Mouse (Mus musculus): ENCODE measurements at regions not wholly inside any gene's neighbourhood (a gene's known extent, or its start where the extent isn't known, plus 50 kb on each side); places are given as distances from the start of the nearest gene placed in this dataset.

DNA sequence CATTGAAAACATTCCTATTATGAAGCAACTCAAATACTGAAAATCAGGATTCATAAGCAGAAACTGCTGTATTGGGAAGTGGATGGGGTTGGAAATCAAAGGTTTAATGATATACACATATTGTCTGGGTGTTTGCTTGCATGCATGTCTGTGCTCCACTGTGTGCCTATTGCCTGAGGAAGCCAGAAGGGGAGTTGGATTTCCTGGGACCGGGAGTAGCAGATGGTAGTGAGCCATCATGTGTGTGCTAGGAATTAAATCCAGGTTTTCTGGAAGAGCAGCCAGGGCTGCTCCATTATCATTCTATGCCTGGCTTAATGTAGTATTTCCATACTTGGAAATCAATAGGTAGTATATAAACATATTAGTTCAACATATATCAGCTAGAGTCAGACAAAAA, 271.0 kb upstream of the Marcks start:
- H3K4me1 ChIP-seq (replicated peaks; ENCODE audit: control insufficient read depth, insufficient read depth, low read length) = no peaks in the 10 kb centered on the region
- H3K4me3 ChIP-seq (ENCODE audit: control insufficient read depth, insufficient read depth, low read length) = no peak overlapping the region
- no peak overlapping the region for H3K27ac ChIP-seq (ENCODE audit: control insufficient read depth, insufficient read depth, low read length)
- TF ChIP-seq POLR2A (IDR thresholded peaks at IDR 0.05; ENCODE audit: control insufficient read depth, extremely low read depth, insufficient read depth, low read length, poor library complexity) = no peak
- 84% methylated on average over 1 of the region's 1 CpGs for WGBS
- H3K27me3 ChIP-seq (ENCODE audit: control insufficient read depth, insufficient read depth, low read length) = no peaks in the 10 kb centered on the region
- DNase-seq = no peak
- no peaks in the 10 kb centered on the region for H3K36me3 ChIP-seq (ENCODE audit: control insufficient read depth, insufficient read depth, low read length)

GRCm38 (mm10) chr10:37407487-37407886, 268.8 kb upstream of the Marcks start:
- Histone ChIP-seq H3K27me3 (ENCODE audit: control insufficient read depth, insufficient read depth, low read length) (no peaks in the 10 kb centered on the region), H3K4me1 (replicated peaks; ENCODE audit: control insufficient read depth, insufficient read depth, low read length) (no peaks in the 10 kb centered on the region), H3K36me3 (ENCODE audit: control insufficient read depth, insufficient read depth, low read length) (no peaks in the 10 kb centered on the region), H3K4me3 (ENCODE audit: control insufficient read depth, insufficient read depth, low read length) (no peak overlapping the region), H3K27ac (ENCODE audit: control insufficient read depth, insufficient read depth, low read length) (no peak overlapping the region)
- no peak for DNase-seq
- 95% methylated on average over 2 of the region's 2 CpGs for WGBS
- TF ChIP-seq POLR2A (IDR thresholded peaks at IDR 0.05; ENCODE audit: control insufficient read depth, extremely low read depth, insufficient read depth, low read length, poor library complexity) (no peak), CTCF (IDR thresholded peaks at IDR 0.05; ENCODE audit: borderline replicate concordance, control insufficient read depth, extremely low read depth, insufficient read depth, low read length, poor library complexity) (no peak)

DNA sequence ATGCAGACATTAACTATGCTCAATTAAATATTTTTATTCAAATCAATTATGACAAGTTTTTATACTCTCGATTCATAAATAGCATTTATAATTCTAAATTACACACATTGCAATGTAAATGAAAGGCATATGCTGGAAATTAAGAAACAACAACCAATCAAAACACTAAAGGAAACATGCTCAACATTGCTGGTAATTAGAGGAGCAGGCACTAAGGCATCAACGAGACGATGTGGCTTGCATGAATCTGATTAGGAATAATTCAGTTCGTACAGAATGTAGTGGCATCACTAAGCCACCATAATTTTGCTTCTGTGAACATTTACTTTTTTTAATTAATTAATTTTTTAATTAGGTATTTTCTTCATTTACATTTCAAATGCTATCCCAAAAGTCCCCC, 266.2 kb upstream of the Marcks start:
- Histone ChIP-seq H3K4me1 (replicated peaks; ENCODE audit: control insufficient read depth, insufficient read depth, low read length) (no peaks in the 10 kb centered on the region), H3K27me3 (ENCODE audit: control insufficient read depth, insufficient read depth, low read length) (no peaks in the 10 kb centered on the region), H3K36me3 (ENCODE audit: control insufficient read depth, insufficient read depth, low read length) (no peaks in the 10 kb centered on the region), H3K4me3 (ENCODE audit: control insufficient read depth, insufficient read depth, low read length) (no peak overlapping the region), H3K27ac (ENCODE audit: control insufficient read depth, insufficient read depth, low read length) (no peak overlapping the region)
- 99% methylated on average over 4 of the region's 4 CpGs for WGBS
- no peak for DNase-seq
- TF ChIP-seq POLR2A (IDR thresholded peaks at IDR 0.05; ENCODE audit: control insufficient read depth, extremely low read depth, insufficient read depth, low read length, poor library complexity) = no peak
- TF ChIP-seq CTCF (IDR thresholded peaks at IDR 0.05; ENCODE audit: borderline replicate concordance, control insufficient read depth, extremely low read depth, insufficient read depth, low read length, poor library complexity) = no peak

DNA sequence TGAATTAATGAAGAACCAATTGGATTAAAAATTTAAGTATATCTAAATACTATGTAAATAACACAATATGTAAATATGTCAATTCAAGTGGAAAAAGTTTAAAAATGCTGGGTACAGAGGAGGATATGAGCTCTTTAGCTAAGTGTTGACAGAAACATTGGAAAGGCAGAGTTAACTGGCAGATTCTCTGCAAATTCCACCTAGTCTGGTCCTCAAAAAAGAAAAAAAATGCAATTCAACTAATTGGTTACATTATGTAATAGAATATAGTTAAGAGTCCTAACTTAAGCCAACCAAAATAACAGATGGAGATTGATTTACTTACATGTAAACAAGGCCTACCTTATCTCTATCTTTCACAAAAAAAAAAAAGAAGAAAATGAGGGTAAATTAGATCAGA, 265.7 kb upstream of the Marcks start:
- TF ChIP-seq CTCF (IDR thresholded peaks at IDR 0.05; ENCODE audit: borderline replicate concordance, control insufficient read depth, extremely low read depth, insufficient read depth, low read length, poor library complexity) (no peak), POLR2A (IDR thresholded peaks at IDR 0.05; ENCODE audit: control insufficient read depth, extremely low read depth, insufficient read depth, low read length, poor library complexity) (no peak)
- Histone ChIP-seq H3K27ac (ENCODE audit: control insufficient read depth, insufficient read depth, low read length) (no peak overlapping the region), H3K4me3 (ENCODE audit: control insufficient read depth, insufficient read depth, low read length) (no peak overlapping the region), H3K36me3 (ENCODE audit: control insufficient read depth, insufficient read depth, low read length) (no peaks in the 10 kb centered on the region), H3K27me3 (ENCODE audit: control insufficient read depth, insufficient read depth, low read length) (no peaks in the 10 kb centered on the region), H3K4me1 (replicated peaks; ENCODE audit: control insufficient read depth, insufficient read depth, low read length) (no peaks in the 10 kb centered on the region)
- DNase-seq = no peak

DNA sequence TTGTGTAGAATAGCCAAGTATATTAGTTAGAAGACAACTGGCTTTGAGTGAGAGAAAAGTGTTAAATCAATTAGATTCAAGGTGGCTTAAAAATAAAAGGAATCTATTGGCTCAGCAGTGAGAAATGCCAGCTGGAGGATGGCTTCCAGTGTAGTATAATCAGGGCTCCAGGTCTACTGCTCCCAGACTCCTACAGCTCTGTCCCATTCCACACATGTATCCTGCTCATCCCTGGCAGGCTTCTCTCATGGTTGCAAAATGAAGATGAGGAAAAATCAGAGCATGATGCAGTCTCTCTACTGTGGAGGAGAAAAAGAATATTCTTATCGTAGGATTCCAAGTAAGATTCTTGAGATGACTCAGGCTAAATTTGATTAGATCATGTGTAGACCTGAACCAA, 263.7 kb upstream of the Marcks start:
- TF ChIP-seq CTCF (IDR thresholded peaks at IDR 0.05; ENCODE audit: borderline replicate concordance, control insufficient read depth, extremely low read depth, insufficient read depth, low read length, poor library complexity) (no peak), POLR2A (IDR thresholded peaks at IDR 0.05; ENCODE audit: control insufficient read depth, extremely low read depth, insufficient read depth, low read length, poor library complexity) (no peak)
- Histone ChIP-seq H3K36me3 (ENCODE audit: control insufficient read depth, insufficient read depth, low read length) (no peaks in the 10 kb centered on the region), H3K27me3 (ENCODE audit: control insufficient read depth, insufficient read depth, low read length) (no peaks in the 10 kb centered on the region), H3K4me1 (replicated peaks; ENCODE audit: control insufficient read depth, insufficient read depth, low read length) (no peaks in the 10 kb centered on the region), H3K27ac (ENCODE audit: control insufficient read depth, insufficient read depth, low read length) (no peak overlapping the region), H3K4me3 (ENCODE audit: control insufficient read depth, insufficient read depth, low read length) (no peak overlapping the region)
- DNase-seq = no peak
- 96% methylated on average over 1 of the region's 1 CpGs for WGBS

- Histone ChIP-seq H3K4me3 (ENCODE audit: control insufficient read depth, insufficient read depth, low read length) (no peak overlapping the region), H3K36me3 (ENCODE audit: control insufficient read depth, insufficient read depth, low read length) (no peaks in the 10 kb centered on the region), H3K27me3 (ENCODE audit: control insufficient read depth, insufficient read depth, low read length) (no peaks in the 10 kb centered on the region), H3K27ac (ENCODE audit: control insufficient read depth, insufficient read depth, low read length) (no peak overlapping the region), H3K4me1 (replicated peaks; ENCODE audit: control insufficient read depth, insufficient read depth, low read length) (no peaks in the 10 kb centered on the region)
- TF ChIP-seq POLR2A (IDR thresholded peaks at IDR 0.05; ENCODE audit: control insufficient read depth, extremely low read depth, insufficient read depth, low read length, poor library complexity) = no peak
- TF ChIP-seq CTCF (IDR thresholded peaks at IDR 0.05; ENCODE audit: borderline replicate concordance, control insufficient read depth, extremely low read depth, insufficient read depth, low read length, poor library complexity) = no peak
- 55% methylated on average over 1 of the region's 1 CpGs for WGBS
- DNase-seq = no peak
Measured at GRCm38 (mm10) chr10:37400991-37401390, 262.3 kb upstream of the Marcks start.

DNA sequence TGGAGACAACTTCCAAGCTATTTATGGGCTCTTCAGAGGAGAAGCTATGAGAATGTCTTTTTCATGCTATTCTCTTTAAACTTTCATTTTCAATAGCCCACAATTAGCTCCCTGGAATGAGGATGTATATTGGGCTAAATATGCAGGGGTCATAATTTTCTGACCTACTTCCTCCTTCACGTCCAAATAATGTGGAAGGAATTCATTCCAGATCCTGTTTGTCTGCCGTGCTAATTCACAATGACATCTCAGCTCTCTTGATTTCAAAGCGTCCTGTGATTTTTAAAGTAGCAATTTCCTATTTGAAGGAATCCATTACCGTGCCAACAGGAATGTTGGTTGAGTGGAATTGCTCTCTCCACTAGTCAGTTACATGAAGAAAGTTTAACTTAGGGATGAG, 261.7 kb upstream of the Marcks start:
- Histone ChIP-seq H3K4me1 (replicated peaks; ENCODE audit: control insufficient read depth, insufficient read depth, low read length) (no peaks in the 10 kb centered on the region), H3K27ac (ENCODE audit: control insufficient read depth, insufficient read depth, low read length) (no peak overlapping the region), H3K4me3 (ENCODE audit: control insufficient read depth, insufficient read depth, low read length) (no peak overlapping the region), H3K36me3 (ENCODE audit: control insufficient read depth, insufficient read depth, low read length) (no peaks in the 10 kb centered on the region), H3K27me3 (ENCODE audit: control insufficient read depth, insufficient read depth, low read length) (no peaks in the 10 kb centered on the region)
- no peak for DNase-seq
- 60% methylated on average over 4 of the region's 4 CpGs for WGBS
- TF ChIP-seq POLR2A (IDR thresholded peaks at IDR 0.05; ENCODE audit: control insufficient read depth, extremely low read depth, insufficient read depth, low read length, poor library complexity) = no peak
- TF ChIP-seq CTCF (IDR thresholded peaks at IDR 0.05; ENCODE audit: borderline replicate concordance, control insufficient read depth, extremely low read depth, insufficient read depth, low read length, poor library complexity) = no peak

All from thymus, adult 2 months (tissue).